Mouse (Mus musculus): ENCODE results near the gene Dnah14. TPM values are rescaled to one million over a fixed set of nuclear protein-coding genes. Genes with fewer than 3 reads are reported as not detected.
A peak's percentile ranks its signal among the peaks of the same experiment; 100 is the strongest.

Dnah14 gene
- total RNA-seq (2014; rRNA removed) (under 0.01 and 0.14 TPM in 2 replicates), polyA plus RNA-seq (2015; fragmentation: Nextera tagmentation; extraction: Ambion mirVana) (0.43 and 0.70 TPM in 2 replicates)

- ATAC-seq (ENCODE audit: low FRiP score) (no peak), DNase-seq (ENCODE audit: low spot score) (no peak)
- Histone ChIP-seq H3K4me3 (ENCODE audit: low read depth, low read length) (no peak within 1 kb of the TSS), H3K9ac (replicated peaks; ENCODE audit: low read length, poor library complexity, severe bottlenecking) (no peak within 1 kb of the TSS), H3K4me1 (ENCODE audit: insufficient read depth, low read length) (no peaks in the 10 kb centered on the region), H3K36me3 (ENCODE audit: insufficient read depth, low read length) (no peaks in the 10 kb centered on the region), H3K9me3 (ENCODE audit: low read length) (no peaks in the 10 kb centered on the region), H3K4me2 (ENCODE audit: low read depth, low read length, poor library complexity, severe bottlenecking) (no peak within 1 kb of the TSS), H3K27me3 (ENCODE audit: insufficient read depth, low read length) (no peaks in the 10 kb centered on the region), H3K27ac (ENCODE audit: low read depth, low read length) (no peak within 1 kb of the TSS)
- no peak for TF ChIP-seq CTCF (IDR thresholded peaks at IDR 0.05)
- 77% methylated on average over 12 of the region's 12 CpGs for WGBS
Observed at GRCm38 (mm10) chr1:181576322-181576721, at the start of gene Dnah14. Dnah14 (plus strand) TSS chr1:181576559.

- Histone ChIP-seq H3K9me3 (ENCODE audit: low read length) (no peaks in the 10 kb centered on the region), H3K9ac (replicated peaks; ENCODE audit: low read length, poor library complexity, severe bottlenecking) (no peak overlapping the region), H3K36me3 (ENCODE audit: insufficient read depth, low read length) (no peaks in the 10 kb centered on the region), H3K4me3 (ENCODE audit: low read depth, low read length) (no peak overlapping the region), H3K27ac (ENCODE audit: low read depth, low read length) (no peak overlapping the region), H3K4me1 (ENCODE audit: insufficient read depth, low read length) (no peaks in the 10 kb centered on the region), H3K27me3 (ENCODE audit: insufficient read depth, low read length) (no peaks in the 10 kb centered on the region), H3K4me2 (ENCODE audit: low read depth, low read length, poor library complexity, severe bottlenecking) (no peak overlapping the region)
- no peak for TF ChIP-seq CTCF (IDR thresholded peaks at IDR 0.05)
- DNase-seq (ENCODE audit: low spot score) (peak; percentile 77), ATAC-seq (ENCODE audit: low FRiP score) (no peak)
- 61% methylated on average over 4 of the region's 4 CpGs for WGBS
Observed at GRCm38 (mm10) chr1:181529368-181529767, 47.0 kb upstream of the Dnah14 start.

GRCm38 (mm10) chr1:181535165-181535873, 41.0 kb upstream of the Dnah14 start:
- DNase-seq (ENCODE audit: low spot score), result peak; percentile 27
- Histone ChIP-seq H3K36me3 (ENCODE audit: insufficient read depth, low read length) (no peaks in the 10 kb centered on the region), H3K27me3 (ENCODE audit: insufficient read depth, low read length) (no peaks in the 10 kb centered on the region), H3K27ac (ENCODE audit: low read depth, low read length) (no peak overlapping the region), H3K4me1 (ENCODE audit: insufficient read depth, low read length) (no peaks in the 10 kb centered on the region), H3K9me3 (ENCODE audit: low read length) (no peaks in the 10 kb centered on the region), H3K4me2 (ENCODE audit: low read depth, low read length, poor library complexity, severe bottlenecking) (no peak overlapping the region), H3K4me3 (ENCODE audit: low read depth, low read length) (no peak overlapping the region), H3K9ac (replicated peaks; ENCODE audit: low read length, poor library complexity, severe bottlenecking) (no peak overlapping the region)
- no peak for ATAC-seq (ENCODE audit: low FRiP score)
- 49% methylated on average over 10 of the region's 10 CpGs for WGBS
- no peak for TF ChIP-seq CTCF (IDR thresholded peaks at IDR 0.05)

GRCm38 (mm10) chr1:181537627-181538525, 38.5 kb upstream of the Dnah14 start:
- Histone ChIP-seq H3K4me2 (ENCODE audit: low read depth, low read length, poor library complexity, severe bottlenecking) (no peak overlapping the region), H3K4me3 (ENCODE audit: low read depth, low read length) (no peak overlapping the region), H3K4me1 (ENCODE audit: insufficient read depth, low read length) (no peaks in the 10 kb centered on the region), H3K9me3 (ENCODE audit: low read length) (no peaks in the 10 kb centered on the region), H3K36me3 (ENCODE audit: insufficient read depth, low read length) (no peaks in the 10 kb centered on the region), H3K9ac (replicated peaks; ENCODE audit: low read length, poor library complexity, severe bottlenecking) (no peak overlapping the region), H3K27ac (ENCODE audit: low read depth, low read length) (no peak overlapping the region), H3K27me3 (ENCODE audit: insufficient read depth, low read length) (no peaks in the 10 kb centered on the region)
- no peak for TF ChIP-seq CTCF (IDR thresholded peaks at IDR 0.05)
- DNase-seq (ENCODE audit: low spot score), result no peak
- WGBS, result 96% methylated on average over 9 of the region's 9 CpGs
- no peak for ATAC-seq (ENCODE audit: low FRiP score)

GRCm38 (mm10) chr1:181539846-181540769, 36.3 kb upstream of the Dnah14 start:
- no peak for TF ChIP-seq CTCF (IDR thresholded peaks at IDR 0.05)
- Histone ChIP-seq H3K4me1 (ENCODE audit: insufficient read depth, low read length) (no peaks in the 10 kb centered on the region), H3K4me3 (ENCODE audit: low read depth, low read length) (no peak overlapping the region), H3K9ac (replicated peaks; ENCODE audit: low read length, poor library complexity, severe bottlenecking) (no peak overlapping the region), H3K9me3 (ENCODE audit: low read length) (no peaks in the 10 kb centered on the region), H3K4me2 (ENCODE audit: low read depth, low read length, poor library complexity, severe bottlenecking) (no peak overlapping the region), H3K36me3 (ENCODE audit: insufficient read depth, low read length) (no peaks in the 10 kb centered on the region), H3K27ac (ENCODE audit: low read depth, low read length) (no peak overlapping the region), H3K27me3 (ENCODE audit: insufficient read depth, low read length) (no peaks in the 10 kb centered on the region)
- WGBS, result 71% methylated on average over 22 of the region's 22 CpGs
- DNase-seq (ENCODE audit: low spot score) (no peak), ATAC-seq (ENCODE audit: low FRiP score) (no peak)
